Mouse (Mus musculus): ENCODE measurements around the gene Gm40193.

DNA sequence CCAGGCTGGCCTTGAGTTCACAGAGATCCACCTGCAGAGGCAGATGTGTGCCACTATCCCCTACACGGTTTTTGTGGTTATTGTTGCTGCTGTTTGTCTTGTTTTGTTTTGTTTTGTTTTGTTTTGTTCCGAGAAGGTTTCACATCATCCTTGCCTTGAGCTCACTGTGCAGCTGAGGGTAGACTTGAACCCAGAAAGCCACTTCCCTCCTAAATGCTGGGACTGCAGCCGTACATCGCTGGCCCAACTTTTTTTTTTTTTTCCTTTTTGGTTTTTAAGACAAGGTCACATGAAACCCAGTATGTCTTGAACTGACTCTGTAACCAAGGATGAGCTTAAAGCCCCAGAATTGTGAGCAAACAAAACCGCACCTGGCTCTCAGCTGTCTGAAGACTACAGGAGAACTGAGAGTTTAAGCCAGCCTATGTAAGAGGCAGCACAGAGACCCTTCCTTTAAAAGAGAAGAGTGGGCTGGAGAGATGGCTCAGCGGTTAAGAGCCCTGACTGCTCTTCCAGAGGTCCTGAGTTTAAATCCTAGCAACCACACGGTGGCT lies 25.7 kb downstream of the Gm40193 start:
- TF ChIP-seq CTCF (IDR thresholded peaks at IDR 0.05; ENCODE audit: insufficient read depth, low read depth, low read length) = no peak
- no peak for TF ChIP-seq POLR2A (IDR thresholded peaks at IDR 0.05; ENCODE audit: insufficient read depth, low read depth, low read length)

Measured in olfactory bulb, adult 2 months (tissue).